Mouse (Mus musculus) brain, adult 10 weeks (tissue): ENCODE results near the gene Qser1. TPM values are rescaled to one million over a fixed set of nuclear protein-coding genes. Genes with fewer than 3 reads are reported as not detected.

Source experiments
- polyA plus RNA-seq: library from polyadenylated mRNA; stranded (reverse); fragments of 350-450 nt; fragmentation: Illumina TruSeq; extraction: RNeasy Lipid Tissue Mini Kit (QIAGEN cat#74804); gene quantifications from one replicate; pipeline ENCODE4 v1.2.3, GENCODE M21; 2015; ENCODE audit warnings: low read depth, low replicate concordance

The Qser1 gene
- polyA plus RNA-seq: 6.4 TPM

DNA sequence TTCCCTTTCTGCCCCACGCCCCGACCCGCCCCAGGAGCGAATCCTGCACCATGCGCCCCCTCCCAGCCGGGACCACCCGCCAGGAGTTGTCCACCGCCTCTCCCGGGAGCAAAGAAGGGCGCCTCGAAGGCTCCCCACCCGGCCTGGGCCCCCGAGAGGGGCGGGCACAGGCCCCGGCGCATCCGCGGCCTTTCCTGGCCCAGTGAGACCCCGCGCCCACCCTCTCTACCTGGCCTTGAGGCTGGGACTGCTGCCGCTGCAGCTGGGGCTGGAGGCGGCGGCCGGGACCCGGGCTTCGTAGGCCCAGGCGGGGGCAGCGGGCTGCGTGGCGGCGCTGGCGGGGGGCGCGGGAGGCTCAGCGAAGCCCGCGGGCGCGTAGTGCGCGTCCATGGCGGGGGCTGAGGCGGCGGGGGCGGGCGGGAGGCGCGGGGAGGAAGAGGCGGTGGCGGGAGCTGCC, at the start of gene Qser1:
Gene Qser1 (minus strand): TSS at position 390 of the 457 bp plus-strand sequence.

GRCm38 (mm10) chr2:104849276-104849990, 32.9 kb upstream of the Qser1 start, which contains the start of gene Prrg4:
Gene Prrg4, minus strand, starts transcription at chr2:104849876.

DNA sequence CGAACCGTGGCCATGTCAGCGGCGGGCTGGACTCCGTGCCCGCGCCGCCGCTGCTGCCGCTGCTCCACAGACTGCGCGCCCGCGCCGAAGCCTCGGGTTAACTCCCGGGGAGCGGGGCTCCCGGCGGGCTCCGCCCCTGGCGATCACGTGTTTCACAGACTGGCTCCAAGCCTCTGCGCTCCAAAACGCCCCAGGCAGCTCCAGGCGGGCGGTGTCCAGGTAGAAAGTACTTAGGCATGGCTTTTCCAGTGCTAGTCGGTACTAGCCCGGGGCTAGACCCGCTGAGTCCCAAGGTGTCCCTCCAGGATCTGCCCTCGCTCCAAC, 73.9 kb downstream of the Qser1 start, which contains the start of gene Depdc7:
Gene Depdc7 (minus strand): TSS at position 138 of the 324 bp plus-strand sequence.

GRCm38 (mm10) chr2:104716279-104716678, 100.3 kb downstream of the Qser1 start, which contains the start of gene Pin1rt1:
Gene Pin1rt1, minus strand, starts transcription at chr2:104716379.

DNA sequence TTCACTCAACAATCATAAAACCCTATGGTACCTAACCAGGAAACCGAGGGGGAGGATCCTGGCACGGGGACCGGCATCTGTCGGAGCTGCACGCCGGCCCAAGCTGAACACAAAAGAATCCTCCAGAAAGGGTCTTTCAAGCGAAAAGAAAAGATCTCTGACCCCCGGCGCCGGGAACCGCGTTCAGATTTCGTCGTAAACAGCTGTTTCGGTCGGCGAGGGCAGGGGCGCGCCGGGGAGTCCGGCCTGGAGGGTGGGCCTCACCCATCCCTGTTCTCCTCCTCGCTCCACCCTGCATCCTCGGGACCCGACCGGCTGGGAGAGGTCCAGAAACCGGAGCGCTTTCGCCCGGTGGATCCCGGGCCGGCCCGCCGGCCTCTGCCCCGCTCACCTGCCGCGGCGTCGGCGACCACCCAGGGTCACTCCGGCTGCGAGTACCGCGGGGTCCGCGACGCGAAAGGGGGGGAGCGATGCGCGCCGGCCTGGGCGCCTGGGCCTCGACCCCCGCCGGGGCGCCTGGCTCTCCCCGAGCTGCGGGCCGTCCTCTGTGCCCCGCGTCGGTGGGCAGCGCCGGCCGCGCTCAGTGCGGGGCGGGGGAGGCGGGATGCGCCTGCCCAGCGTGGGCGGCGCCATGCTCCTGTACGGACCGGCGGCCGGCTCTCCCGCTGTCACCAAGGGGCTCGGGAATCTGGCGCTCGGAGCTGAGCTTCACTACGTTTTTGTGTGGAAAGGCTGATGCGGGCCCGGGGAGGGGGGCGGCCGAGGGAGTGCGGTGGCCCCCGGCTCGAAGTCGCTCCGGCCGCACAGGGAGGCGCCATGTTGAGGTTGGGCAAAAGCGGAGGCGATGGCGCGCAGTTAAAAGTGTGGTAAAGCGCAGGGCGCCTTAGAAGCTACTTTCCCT, 104.7 kb downstream of the Qser1 start, which contains the start of gene Tcp11l1:
Gene Tcp11l1 (minus strand): TSS at position 585 of the 901 bp plus-strand sequence.

Other genes starting within 250 kb of the Qser1 start
- 40.1 TPM for gene Cstf3, start 226.2 kb downstream of the Qser1 start, polyA plus RNA-seq
- gene Tcp11l1, start 104.6 kb downstream of the Qser1 start, polyA plus RNA-seq: 15.5 TPM
- not detected for gene Pin1rt1, start 100.4 kb downstream of the Qser1 start, polyA plus RNA-seq
- gene Depdc7, start 73.9 kb downstream of the Qser1 start, polyA plus RNA-seq: 3.2 TPM
- 0.79 TPM for gene Prrg4, start 33.1 kb upstream of the Qser1 start, polyA plus RNA-seq
- gene Ccdc73, start 51.0 kb upstream of the Qser1 start, polyA plus RNA-seq: 8.0 TPM
- 159 TPM for gene Eif3m, start 200.3 kb upstream of the Qser1 start, polyA plus RNA-seq